Mouse (Mus musculus): ENCODE results near the gene Thap12.

The Thap12 gene

GRCm38 (mm10) chr7:98702283-98703240, at the start of gene Thap12:
Thap12 (plus strand) TSS chr7:98703103.
- peak; percentile 99 to 100 for DNase-seq

- peak; percentile 73 to 78 for DNase-seq
Measured at GRCm38 (mm10) chr7:98655681-98656530, 47.0 kb upstream of the Thap12 start.

- DNase-seq: peak; percentile 88 to 91
Measured at GRCm38 (mm10) chr7:98656531-98657221, 46.2 kb upstream of the Thap12 start, which contains the start of gene Emsy. Emsy (minus strand) TSS chr7:98656783.

GRCm38 (mm10) chr7:98665166-98665565, 37.7 kb upstream of the Thap12 start:
- DNase-seq: no peak

- DNase-seq: no peak
Measured at GRCm38 (mm10) chr7:98665726-98666125, 37.2 kb upstream of the Thap12 start.

GRCm38 (mm10) chr7:98667956-98668746, 34.8 kb upstream of the Thap12 start:
- DNase-seq: no peak

- no peak for DNase-seq
Measured at GRCm38 (mm10) chr7:98670831-98671230, 32.1 kb upstream of the Thap12 start.

GRCm38 (mm10) chr7:98671416-98671815, 31.5 kb upstream of the Thap12 start:
- no peak for DNase-seq

GRCm38 (mm10) chr7:98672241-98672955, 30.5 kb upstream of the Thap12 start:
- no peak for DNase-seq

GRCm38 (mm10) chr7:98674344-98674743, 28.6 kb upstream of the Thap12 start:
- no peak for DNase-seq

GRCm38 (mm10) chr7:98677511-98677910, 25.4 kb upstream of the Thap12 start:
- DNase-seq: no peak

- DNase-seq: no peak
Measured at GRCm38 (mm10) chr7:98678441-98678840, 24.5 kb upstream of the Thap12 start.

- no peak for DNase-seq
Measured at GRCm38 (mm10) chr7:98680691-98681090, 22.2 kb upstream of the Thap12 start.

- DNase-seq: no peak
Measured at GRCm38 (mm10) chr7:98682821-98683220, 20.1 kb upstream of the Thap12 start.

- DNase-seq: no peak
Measured at GRCm38 (mm10) chr7:98685895-98686294, 17.0 kb upstream of the Thap12 start.

- no peak for DNase-seq
Measured at GRCm38 (mm10) chr7:98690126-98690525, 12.8 kb upstream of the Thap12 start.

- DNase-seq: peak in 1 of 2 experiments; percentile 20
Measured at GRCm38 (mm10) chr7:98690831-98691230, 12.1 kb upstream of the Thap12 start.

GRCm38 (mm10) chr7:98692761-98693546, 9.9 kb upstream of the Thap12 start:
- DNase-seq: peak in 1 of 2 experiments; percentile 27

- peak; percentile 64 to 75 for DNase-seq
Measured at GRCm38 (mm10) chr7:98694046-98694445, 8.9 kb upstream of the Thap12 start.

- no peak for DNase-seq
Measured at GRCm38 (mm10) chr7:98697496-98697895, 5.4 kb upstream of the Thap12 start.

Data from thymus, postnatal 36 days (tissue).